Mouse (Mus musculus): ENCODE results near the gene Paqr7.

Gene Paqr7

DNA sequence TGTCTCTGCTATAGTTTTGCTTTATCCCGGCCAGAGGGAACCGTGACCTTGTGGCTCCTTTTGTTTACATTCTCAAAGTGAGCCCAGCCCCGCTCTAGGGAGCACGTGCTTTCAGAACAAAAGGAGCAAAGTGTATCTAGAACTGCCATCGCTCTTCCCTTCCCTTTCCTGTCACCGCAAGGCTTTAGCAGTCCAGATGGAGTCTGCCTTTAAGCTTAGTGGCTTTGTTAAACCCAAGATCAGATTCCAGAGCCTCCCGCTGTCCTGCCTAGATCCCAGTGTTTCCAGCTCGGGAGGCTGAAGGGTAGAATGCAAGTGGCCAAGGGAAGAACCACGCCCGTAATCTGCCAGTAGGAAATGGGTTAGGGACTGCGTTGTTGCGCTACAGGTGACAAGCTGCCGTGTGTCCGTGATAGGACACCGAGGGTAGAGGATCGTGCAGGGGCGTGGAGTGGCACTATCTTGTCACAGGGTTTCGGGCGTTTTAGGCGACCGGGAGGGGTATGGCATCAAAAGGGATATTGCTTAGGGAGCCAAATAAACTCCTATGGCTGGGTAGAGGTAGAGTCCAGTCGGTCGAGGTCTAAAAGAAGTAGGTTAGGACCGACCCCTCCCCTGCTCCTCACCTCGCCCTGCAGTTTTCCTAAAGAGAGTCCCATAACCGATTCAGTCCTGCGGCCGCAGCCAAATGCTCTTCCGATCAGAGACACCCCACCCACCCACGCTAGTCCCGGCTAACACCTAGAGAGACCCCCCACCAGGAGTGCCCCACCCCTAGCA is 28.9 kb upstream of the Paqr7 start:
- Histone ChIP-seq H3K27me3 (ENCODE audit: control insufficient read depth, insufficient read depth, low read length, poor library complexity, severe bottlenecking) (no peaks in the 10 kb centered on the region), H3K36me3 (ENCODE audit: control insufficient read depth, insufficient read depth, low read length, poor library complexity, severe bottlenecking) (no peaks in the 10 kb centered on the region)
- DNase-seq (ENCODE audit: low read depth, low spot score) = no peak

DNA sequence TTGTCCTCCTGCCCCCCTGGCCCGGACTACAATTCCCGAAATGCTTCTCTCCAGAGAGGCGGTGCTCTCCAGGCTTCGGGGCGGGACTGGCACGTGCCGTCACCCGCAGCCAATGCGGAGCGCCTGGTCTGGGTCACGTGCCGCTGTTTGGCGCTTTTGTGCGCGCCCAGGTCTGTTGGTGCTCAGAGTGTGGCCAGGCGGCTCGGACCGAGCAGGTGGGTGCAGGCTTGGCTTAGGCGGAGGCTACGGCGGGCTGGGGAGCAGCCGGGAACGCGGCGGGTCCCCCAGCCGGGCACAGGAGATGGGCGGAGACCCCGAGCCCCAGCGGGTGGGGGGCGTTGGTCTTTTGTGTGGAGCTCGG is 28.3 kb upstream of the Paqr7 start, which contains the start of gene Stmn1:
Stmn1 (plus strand) TSS at position 106 of the 361 bp plus-strand sequence.
- H3K27me3 ChIP-seq (ENCODE audit: control insufficient read depth, insufficient read depth, low read length, poor library complexity, severe bottlenecking) = no peaks in the 10 kb centered on the region
- H3K36me3 ChIP-seq (ENCODE audit: control insufficient read depth, insufficient read depth, low read length, poor library complexity, severe bottlenecking) = no peaks in the 10 kb centered on the region
- peak; percentile 94 for DNase-seq (ENCODE audit: low read depth, low spot score)

DNA sequence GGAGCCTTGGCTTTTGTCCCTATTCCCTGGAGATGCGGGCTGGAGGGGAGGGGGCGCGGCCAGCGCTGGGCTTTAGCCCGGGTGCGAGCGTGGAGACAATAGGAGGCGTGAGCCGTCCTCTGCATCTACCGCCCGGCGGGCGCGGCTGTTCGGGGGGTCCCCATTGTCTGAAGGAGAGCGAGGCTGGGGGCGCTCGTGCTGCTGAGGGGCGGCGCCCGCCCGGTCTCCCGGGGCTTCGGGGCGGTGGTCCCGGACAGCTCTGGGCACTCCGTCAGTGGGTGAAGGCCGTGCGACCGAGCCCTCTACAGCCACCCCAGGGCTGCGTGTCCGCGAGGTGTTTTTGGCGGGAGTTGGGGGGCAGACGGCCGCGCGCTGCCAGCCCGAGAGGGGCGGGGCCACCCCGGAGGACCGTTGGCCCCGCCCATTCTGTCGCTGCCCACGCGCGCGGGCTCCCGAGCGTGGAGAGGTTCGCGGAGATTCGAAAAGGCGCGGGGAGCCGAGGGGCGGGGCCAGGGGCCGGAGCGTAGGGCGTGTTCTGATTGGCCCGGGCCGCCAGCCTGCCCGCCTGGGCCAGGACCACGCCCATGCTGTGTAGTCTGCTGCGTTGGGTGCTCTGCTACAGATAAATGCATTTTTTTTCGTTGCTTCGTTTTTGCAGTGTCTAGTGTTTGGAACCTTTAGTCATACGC is 27.8 kb upstream of the Paqr7 start:
- peak; percentile 97 for DNase-seq (ENCODE audit: low read depth, low spot score)
- Histone ChIP-seq H3K27me3 (ENCODE audit: control insufficient read depth, insufficient read depth, low read length, poor library complexity, severe bottlenecking) (no peaks in the 10 kb centered on the region), H3K36me3 (ENCODE audit: control insufficient read depth, insufficient read depth, low read length, poor library complexity, severe bottlenecking) (no peaks in the 10 kb centered on the region)

DNA sequence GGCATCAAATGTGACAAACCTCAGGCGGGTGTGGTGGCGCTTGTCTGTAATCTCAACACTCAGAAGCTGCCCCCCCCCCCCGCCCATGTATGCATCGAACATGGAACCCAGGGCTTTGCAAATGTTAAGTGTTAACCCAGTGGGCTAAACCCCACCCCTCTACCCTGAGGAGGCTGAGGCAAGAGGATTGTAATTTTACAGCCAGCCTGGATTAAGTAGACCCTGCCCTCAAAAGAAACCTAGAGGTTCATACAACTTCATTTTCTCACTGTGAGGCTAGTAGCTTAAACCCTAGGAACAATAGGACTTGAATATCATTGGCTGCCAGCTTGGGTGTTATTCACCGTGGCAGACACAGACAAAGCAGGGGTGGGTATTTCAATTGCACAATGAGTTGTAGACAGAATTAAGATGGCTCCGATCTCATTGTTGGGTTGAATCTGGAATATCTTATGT is 27.1 kb upstream of the Paqr7 start:
- no peak for DNase-seq (ENCODE audit: low read depth, low spot score)
- H3K36me3 ChIP-seq (ENCODE audit: control insufficient read depth, insufficient read depth, low read length, poor library complexity, severe bottlenecking) = no peaks in the 10 kb centered on the region
- H3K27me3 ChIP-seq (ENCODE audit: control insufficient read depth, insufficient read depth, low read length, poor library complexity, severe bottlenecking) = no peaks in the 10 kb centered on the region

GRCm38 (mm10) chr4:134469985-134470384 is 26.5 kb upstream of the Paqr7 start:
- H3K36me3 ChIP-seq (ENCODE audit: control insufficient read depth, insufficient read depth, low read length, poor library complexity, severe bottlenecking) = no peaks in the 10 kb centered on the region
- no peaks in the 10 kb centered on the region for H3K27me3 ChIP-seq (ENCODE audit: control insufficient read depth, insufficient read depth, low read length, poor library complexity, severe bottlenecking)
- DNase-seq (ENCODE audit: low read depth, low spot score) = no peak

GRCm38 (mm10) chr4:134471469-134471868 is 25.0 kb upstream of the Paqr7 start:
- DNase-seq (ENCODE audit: low read depth, low spot score) = peak; percentile 32
- no peaks in the 10 kb centered on the region for H3K36me3 ChIP-seq (ENCODE audit: control insufficient read depth, insufficient read depth, low read length, poor library complexity, severe bottlenecking)

DNA sequence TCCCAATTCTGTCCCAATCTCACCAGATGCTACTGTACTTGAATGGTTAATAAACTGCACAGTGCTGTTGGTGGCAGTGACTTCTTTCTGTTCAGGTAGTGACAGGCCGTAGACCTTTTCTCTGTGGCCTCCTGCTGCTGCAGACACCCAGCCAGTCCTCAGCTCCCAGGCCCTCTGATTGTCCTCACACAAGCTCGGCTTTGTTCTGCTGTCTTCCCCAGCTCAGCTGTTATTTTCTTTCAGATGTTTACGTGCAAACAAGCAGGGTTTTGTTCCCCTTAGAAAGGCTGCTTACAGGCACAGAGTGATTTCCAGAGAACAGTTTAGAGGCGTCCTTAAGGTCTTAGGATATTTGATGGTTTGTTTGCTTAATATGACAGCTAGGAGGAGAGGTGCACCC is 22.7 kb upstream of the Paqr7 start:
- H3K27me3 ChIP-seq (ENCODE audit: control insufficient read depth, insufficient read depth, low read length, poor library complexity, severe bottlenecking) = no peaks in the 10 kb centered on the region
- no peaks in the 10 kb centered on the region for H3K36me3 ChIP-seq (ENCODE audit: control insufficient read depth, insufficient read depth, low read length, poor library complexity, severe bottlenecking)
- no peak for DNase-seq (ENCODE audit: low read depth, low spot score)

More at GRCm38 (mm10) chr4:134471469-134471868, 25.0 kb upstream of the Paqr7 start:
- no peaks in the 10 kb centered on the region for H3K27me3 ChIP-seq (ENCODE audit: control insufficient read depth, insufficient read depth, low read length, poor library complexity, severe bottlenecking)

GRCm38 (mm10) chr4:134474240-134474639 is 22.3 kb upstream of the Paqr7 start:
- no peaks in the 10 kb centered on the region for H3K27me3 ChIP-seq (ENCODE audit: control insufficient read depth, insufficient read depth, low read length, poor library complexity, severe bottlenecking)
- DNase-seq (ENCODE audit: low read depth, low spot score) = no peak

DNA sequence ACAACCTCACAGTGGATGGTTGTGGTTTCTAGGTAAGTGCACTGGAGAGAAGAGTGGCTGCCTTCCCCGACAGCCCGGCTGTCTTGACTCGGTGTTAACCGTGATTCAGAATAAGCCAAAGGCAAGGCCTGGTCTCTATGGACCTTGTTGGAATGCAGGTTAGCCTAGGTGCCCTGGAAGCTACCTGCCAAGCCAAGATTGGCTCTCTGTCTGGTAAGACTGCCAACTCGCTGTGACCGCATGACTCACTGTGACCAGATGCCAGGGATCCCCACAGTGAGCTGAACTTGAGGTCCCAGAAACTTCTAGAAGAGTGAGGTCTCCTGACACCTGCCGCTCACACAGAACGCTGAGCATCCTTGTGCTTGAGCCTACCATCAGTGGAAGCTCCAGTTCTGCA is 19.6 kb upstream of the Paqr7 start:
- Histone ChIP-seq H3K27me3 (ENCODE audit: control insufficient read depth, insufficient read depth, low read length, poor library complexity, severe bottlenecking) (no peaks in the 10 kb centered on the region), H3K36me3 (ENCODE audit: control insufficient read depth, insufficient read depth, low read length, poor library complexity, severe bottlenecking) (no peaks in the 10 kb centered on the region)
- no peak for DNase-seq (ENCODE audit: low read depth, low spot score)

More at GRCm38 (mm10) chr4:134474240-134474639, 22.3 kb upstream of the Paqr7 start:
- H3K36me3 ChIP-seq (ENCODE audit: control insufficient read depth, insufficient read depth, low read length, poor library complexity, severe bottlenecking) = no peaks in the 10 kb centered on the region

DNA sequence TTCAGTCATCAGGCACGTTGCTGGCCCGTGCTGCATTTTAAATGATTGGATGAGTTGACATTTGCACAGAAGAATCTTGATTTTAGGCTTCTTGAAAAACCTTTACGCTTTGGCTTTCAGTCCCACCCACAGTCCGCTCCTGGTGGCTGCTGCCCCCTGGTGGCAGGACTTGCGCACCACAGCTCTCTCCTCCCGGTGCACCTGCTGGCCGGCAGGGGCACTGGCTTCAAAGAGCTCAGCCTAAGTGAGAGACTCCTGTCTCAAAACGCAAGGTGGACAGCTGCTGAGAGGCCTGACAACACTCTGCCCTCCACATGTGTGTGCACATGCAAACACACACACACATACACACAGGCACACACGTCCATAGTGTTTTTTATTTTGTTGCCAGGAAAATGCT is 18.5 kb upstream of the Paqr7 start:
- peak; percentile 94 for DNase-seq (ENCODE audit: low read depth, low spot score)
- H3K27me3 ChIP-seq (ENCODE audit: control insufficient read depth, insufficient read depth, low read length, poor library complexity, severe bottlenecking) = no peaks in the 10 kb centered on the region

GRCm38 (mm10) chr4:134479839-134480238 is 16.7 kb upstream of the Paqr7 start:
- Histone ChIP-seq H3K27me3 (ENCODE audit: control insufficient read depth, insufficient read depth, low read length, poor library complexity, severe bottlenecking) (no peaks in the 10 kb centered on the region), H3K36me3 (ENCODE audit: control insufficient read depth, insufficient read depth, low read length, poor library complexity, severe bottlenecking) (no peaks in the 10 kb centered on the region)
- DNase-seq (ENCODE audit: low read depth, low spot score) = no peak

More for the DNA sequence above, 18.5 kb upstream of the Paqr7 start:
- no peaks in the 10 kb centered on the region for H3K36me3 ChIP-seq (ENCODE audit: control insufficient read depth, insufficient read depth, low read length, poor library complexity, severe bottlenecking)

DNA sequence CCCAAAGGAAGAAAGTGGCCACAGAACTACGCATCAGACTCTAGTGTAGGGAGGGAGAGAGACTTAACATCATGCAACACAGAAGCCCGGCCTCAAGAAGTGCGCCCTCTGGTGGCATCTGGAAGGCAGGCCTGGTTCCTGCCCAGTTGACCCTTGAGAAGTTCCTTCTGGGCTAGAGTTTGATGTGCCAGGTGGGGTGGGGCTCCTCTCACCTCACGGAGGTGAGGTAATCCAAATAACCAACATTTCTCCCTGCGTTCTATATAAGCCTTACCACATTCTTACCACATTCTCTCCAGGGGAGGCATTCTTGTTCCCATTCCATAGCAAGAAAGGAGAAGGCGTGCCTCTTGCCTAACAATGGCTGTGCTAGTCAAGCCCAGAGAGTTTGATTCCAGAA is 15.6 kb upstream of the Paqr7 start:
- H3K27me3 ChIP-seq (ENCODE audit: control insufficient read depth, insufficient read depth, low read length, poor library complexity, severe bottlenecking) = no peaks in the 10 kb centered on the region
- DNase-seq (ENCODE audit: low read depth, low spot score) = peak; percentile 86
- no peaks in the 10 kb centered on the region for H3K36me3 ChIP-seq (ENCODE audit: control insufficient read depth, insufficient read depth, low read length, poor library complexity, severe bottlenecking)

GRCm38 (mm10) chr4:134481270-134481669 is 15.2 kb upstream of the Paqr7 start:
- no peaks in the 10 kb centered on the region for H3K27me3 ChIP-seq (ENCODE audit: control insufficient read depth, insufficient read depth, low read length, poor library complexity, severe bottlenecking)
- DNase-seq (ENCODE audit: low read depth, low spot score) = no peak
- H3K36me3 ChIP-seq (ENCODE audit: control insufficient read depth, insufficient read depth, low read length, poor library complexity, severe bottlenecking) = no peaks in the 10 kb centered on the region

DNA sequence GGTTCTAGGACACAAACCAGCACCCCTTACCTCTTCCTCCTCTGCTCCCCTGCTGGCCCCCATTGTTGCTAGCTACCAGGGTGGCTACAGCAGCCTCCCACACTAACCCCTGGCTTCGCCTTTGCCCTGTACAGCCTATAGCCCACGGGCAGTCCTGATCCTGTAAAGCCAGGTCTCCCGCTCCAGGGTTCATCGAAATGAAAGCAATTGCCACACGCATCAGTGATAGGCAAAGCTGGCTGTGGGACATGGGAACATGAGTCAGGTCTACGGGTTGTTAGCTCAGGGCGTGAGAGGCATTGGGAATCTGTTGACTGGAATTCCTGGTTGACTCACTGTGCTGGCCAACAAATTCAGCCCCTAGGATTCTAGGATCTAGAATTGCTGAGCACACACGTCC is 14.1 kb upstream of the Paqr7 start:
- Histone ChIP-seq H3K36me3 (ENCODE audit: control insufficient read depth, insufficient read depth, low read length, poor library complexity, severe bottlenecking) (no peaks in the 10 kb centered on the region), H3K27me3 (ENCODE audit: control insufficient read depth, insufficient read depth, low read length, poor library complexity, severe bottlenecking) (no peaks in the 10 kb centered on the region)
- DNase-seq (ENCODE audit: low read depth, low spot score) = no peak

GRCm38 (mm10) chr4:134483078-134483688 is 13.3 kb upstream of the Paqr7 start:
- no peaks in the 10 kb centered on the region for H3K36me3 ChIP-seq (ENCODE audit: control insufficient read depth, insufficient read depth, low read length, poor library complexity, severe bottlenecking)
- H3K27me3 ChIP-seq (ENCODE audit: control insufficient read depth, insufficient read depth, low read length, poor library complexity, severe bottlenecking) = no peaks in the 10 kb centered on the region
- DNase-seq (ENCODE audit: low read depth, low spot score) = no peak

Measured in splenic B cell, adult 2 months (primary cell).